ENCODE assay signal across 12 mouse cellular contexts in the genomic region with DNA sequence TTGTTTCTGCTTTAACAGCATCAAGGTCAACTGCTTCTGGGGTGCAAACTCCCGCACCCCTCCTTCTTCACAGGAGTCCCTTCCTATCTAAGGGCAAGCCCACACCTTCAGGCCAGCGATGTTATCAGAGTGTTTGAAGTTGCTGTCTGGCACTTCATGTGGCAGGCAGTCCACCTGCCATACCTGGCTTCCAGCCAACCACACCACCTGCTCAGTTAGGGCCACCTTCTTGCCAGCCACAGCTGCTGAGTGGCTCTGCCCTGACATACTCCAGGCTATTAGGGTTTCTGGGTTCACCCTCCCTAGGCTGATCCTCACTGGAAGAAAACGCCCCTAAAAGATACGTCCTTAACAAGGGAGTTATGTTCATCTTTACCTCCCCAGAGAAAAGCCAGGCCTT.
DNase-seq lines count a peak whose midpoint lies in the region; ATAC-seq and TF ChIP-seq lines count a peak whose summit lies in the region.
"Had no signal": no experiment of that assay in that cellular context is flagged by ENCODE, and none has a peak within 500 bp of the region (broad histone marks: within the 10 kb centered on the region; RNA-seq: fewer than 3 reads in every experiment).

No protein-coding gene starts in this region.

- no peaks in the 10 kb centered on the region for H3K27me3 ChIP-seq in kidney, embryonic 16.5 days (ENCODE audit: insufficient read depth, low read length)
- no peaks in the 10 kb centered on the region for H3K27me3 ChIP-seq in cerebellum, adult 2 months (ENCODE audit: control insufficient read depth, insufficient read depth, low read length)
- H3K27me3 ChIP-seq in intestine, postnatal 0 days (replicated peaks; ENCODE audit: control insufficient read depth, insufficient read depth, low read length): no peaks in the 10 kb centered on the region
- H3K27me3 ChIP-seq: neural tube, embryonic 12.5 days had no signal

- no peak overlapping the region for H3K4me3 ChIP-seq in kidney, embryonic 16.5 days (ENCODE audit: low read length)
- no peak overlapping the region for H3K4me3 ChIP-seq in cerebellum, adult 2 months (replicated peaks; ENCODE audit: insufficient read depth, low read depth, low read length)
- H3K4me3 ChIP-seq in intestine, postnatal 0 days (ENCODE audit: low read depth, low read length): no peak overlapping the region
- H3K4me3 ChIP-seq: left cerebral cortex, adult 2 months; neural tube, embryonic 12.5 days had no signal

- H3K4me1 ChIP-seq in kidney, embryonic 16.5 days (ENCODE audit: insufficient read depth, low read length): peaks cover 9% of the 10 kb centered on the region; the same call in 1 of the 2 replicates
- peaks cover 24% of the 10 kb centered on the region for H3K4me1 ChIP-seq in cerebellum, adult 2 months (ENCODE audit: control insufficient read depth, insufficient read depth, low read length)
- peaks cover 7% of the 10 kb centered on the region; the same call in 1 of the 2 replicates for H3K4me1 ChIP-seq in intestine, postnatal 0 days (replicated peaks; ENCODE audit: control insufficient read depth, insufficient read depth, low read length)

- no peak for ATAC-seq in kidney, embryonic 16.5 days (ENCODE audit: low FRiP score, low TSS enrichment)
- ATAC-seq in intestine, postnatal 0 days: peak; percentile 62
- ATAC-seq in granulocyte monocyte progenitor cell, adult 5-6 weeks (replicated peaks; ENCODE audit: poor library complexity, severe bottlenecking): no peak

- TF ChIP-seq CTCF in cerebellum, adult 2 months (IDR thresholded peaks at IDR 0.05; ENCODE audit: borderline replicate concordance, insufficient read depth, low read depth, low read length): no peak
- no peak for TF ChIP-seq CTCF in intestine, postnatal 0 days (IDR thresholded peaks at IDR 0.05; ENCODE audit: low read depth)

- peak; percentile 14 for DNase-seq in adrenal gland, postnatal 25 days
- DNase-seq in adrenal gland, postnatal 4 days (ENCODE audit: low spot score in 2 of 2): no peak
- DNase-seq in kidney, postnatal 14 days: peak; percentile 33
- peak; percentile 83 to 86 for DNase-seq in cerebellum, adult 2 months
- no peak for DNase-seq in heart, postnatal 36 days
- DNase-seq: kidney, adult 8-10 months; right cerebral cortex, adult 18-20 months had no signal

- no peaks in the 10 kb centered on the region for H3K9me3 ChIP-seq in kidney, embryonic 16.5 days (ENCODE audit: low read length)
- H3K9me3 ChIP-seq in intestine, postnatal 0 days (ENCODE audit: control insufficient read depth): no peaks in the 10 kb centered on the region
- H3K9me3 ChIP-seq: neural tube, embryonic 12.5 days had no signal

- H3K36me3 ChIP-seq in kidney, embryonic 16.5 days (ENCODE audit: insufficient read depth, low read length): no peaks in the 10 kb centered on the region
- no peaks in the 10 kb centered on the region for H3K36me3 ChIP-seq in intestine, postnatal 0 days (ENCODE audit: control insufficient read depth, insufficient read depth)
- H3K36me3 ChIP-seq: neural tube, embryonic 12.5 days had no signal

- TF ChIP-seq POLR2A in cerebellum, adult 2 months (IDR thresholded peaks at IDR 0.05; ENCODE audit: borderline replicate concordance, insufficient read depth, low read length): no peak

- no peak overlapping the region for H3K9ac ChIP-seq in kidney, embryonic 16.5 days (replicated peaks; ENCODE audit: low read length)
- H3K9ac ChIP-seq in intestine, postnatal 0 days (ENCODE audit: low read depth, low read length): no peak overlapping the region
- H3K9ac ChIP-seq: neural tube, embryonic 12.5 days had no signal

- no peak overlapping the region for H3K27ac ChIP-seq in kidney, embryonic 16.5 days (ENCODE audit: low read length)
- H3K27ac ChIP-seq in cerebellum, adult 2 months (ENCODE audit: insufficient read depth, low read length): no peak overlapping the region
- H3K27ac ChIP-seq in intestine, postnatal 0 days (ENCODE audit: low read depth, low read length): 0 out of 2 replicates have a peak overlapping the region, but pooled peaks have one; percentile 35
- H3K27ac ChIP-seq: left cerebral cortex, adult 2 months; neural tube, embryonic 12.5 days had no signal

- WGBS in kidney, embryonic 16.5 days: 77% methylated on average over 4 of the region's 4 CpGs
- 40% methylated on average over 4 of the region's 4 CpGs for WGBS in cerebellum, adult 2 months
- WGBS in intestine, postnatal 0 days: 44% methylated on average over 4 of the region's 4 CpGs

- H3K4me2 ChIP-seq in kidney, embryonic 16.5 days (replicated peaks; ENCODE audit: low read depth, low read length): no peak overlapping the region
- H3K4me2 ChIP-seq in intestine, postnatal 0 days (replicated peaks; ENCODE audit: low read depth): no peak overlapping the region
- H3K4me2 ChIP-seq: neural tube, embryonic 12.5 days had no signal

- intact Hi-C loops in heart, postnatal 36 days (cut with DNase I): no loop called here

Comparison
In these comparisons a context has a peak if more than half of its experiments do, and no peak if none do; other contexts are left out.
1. DNase-seq: peak in adrenal gland, postnatal 25 days (single experiment), kidney, postnatal 14 days (single experiment) and cerebellum, adult 2 months (2 of 2); none in adrenal gland, postnatal 4 days (0 of 2) and heart, postnatal 36 days (0 of 2).